Mouse (Mus musculus): Measurements from ENCODE around the gene Cramp1l.
"Not testable (repeated sequence)": the region's sequence is repeated elsewhere in the genome, so short reads cannot be mapped to it uniquely, and the experiment has no call there.

Cramp1l gene

DNA sequence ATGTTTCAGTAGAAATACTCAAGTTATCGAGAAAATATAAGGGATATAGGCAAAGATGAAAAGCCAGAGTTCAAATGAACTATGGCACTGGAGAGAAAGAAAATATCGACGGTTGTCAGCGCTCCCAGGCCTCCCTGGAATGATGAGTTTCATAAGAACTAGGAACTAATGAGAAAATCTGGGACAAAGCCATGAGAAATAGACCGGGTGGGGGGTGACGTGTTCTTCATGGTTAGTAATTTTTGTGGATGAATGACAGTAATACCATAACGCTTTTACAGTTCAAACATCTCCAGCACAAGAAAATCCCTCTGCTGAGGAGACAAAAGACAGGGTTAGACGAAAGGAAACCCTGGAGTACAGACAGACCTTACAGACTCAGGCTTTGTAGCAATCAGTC lies 56.2 kb downstream of the Cramp1l start:
- DNase-seq (ENCODE audit: low spot score), result no peak

GRCm38 (mm10) chr17:24953291-24953690 lies 62.3 kb downstream of the Cramp1l start:
- DNase-seq (ENCODE audit: low spot score), result no peak

DNA sequence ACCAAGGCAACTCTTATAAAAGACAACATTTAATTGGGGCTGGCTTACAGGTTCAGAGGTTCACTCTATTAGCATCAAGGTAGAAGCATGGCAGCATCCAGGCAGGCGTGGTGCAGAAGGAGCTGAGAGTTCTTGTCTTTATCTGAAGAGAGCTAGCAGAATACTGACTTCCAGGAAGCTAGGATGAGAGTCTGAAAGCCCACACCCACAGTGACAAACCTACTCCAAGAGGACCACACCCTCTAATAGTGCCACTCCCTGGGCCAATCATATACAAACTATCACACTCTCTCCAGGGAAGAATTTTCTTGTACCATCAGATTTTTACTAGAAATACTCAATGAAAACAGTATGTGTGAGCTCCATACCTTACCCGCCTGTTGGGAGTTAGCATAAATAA lies 64.9 kb downstream of the Cramp1l start:
- no peak for DNase-seq (ENCODE audit: low spot score)

DNA sequence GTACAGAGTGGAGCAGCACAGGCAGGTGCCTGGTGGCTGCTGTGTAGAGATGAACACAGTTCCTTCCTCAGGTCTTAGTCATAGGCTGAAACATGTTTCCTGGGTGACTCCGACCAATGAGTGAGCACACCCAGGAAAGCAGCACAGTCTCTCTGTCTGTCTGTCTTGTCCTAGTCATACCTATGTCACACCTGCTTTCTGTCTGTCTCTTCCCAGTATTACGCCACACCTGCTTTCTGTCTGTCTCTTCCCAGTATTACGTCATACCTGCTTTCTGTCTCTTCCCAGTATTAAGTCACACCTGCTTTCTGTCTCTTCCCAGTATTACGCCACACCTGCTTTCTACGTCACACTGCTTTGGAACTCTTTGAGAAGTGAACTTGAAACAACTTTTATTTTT lies 67.4 kb downstream of the Cramp1l start:
- no peak for DNase-seq (ENCODE audit: low spot score)

GRCm38 (mm10) chr17:24943589-24943988 lies 72.0 kb downstream of the Cramp1l start:
- DNase-seq (ENCODE audit: low spot score), result not testable (repeated sequence)

DNA sequence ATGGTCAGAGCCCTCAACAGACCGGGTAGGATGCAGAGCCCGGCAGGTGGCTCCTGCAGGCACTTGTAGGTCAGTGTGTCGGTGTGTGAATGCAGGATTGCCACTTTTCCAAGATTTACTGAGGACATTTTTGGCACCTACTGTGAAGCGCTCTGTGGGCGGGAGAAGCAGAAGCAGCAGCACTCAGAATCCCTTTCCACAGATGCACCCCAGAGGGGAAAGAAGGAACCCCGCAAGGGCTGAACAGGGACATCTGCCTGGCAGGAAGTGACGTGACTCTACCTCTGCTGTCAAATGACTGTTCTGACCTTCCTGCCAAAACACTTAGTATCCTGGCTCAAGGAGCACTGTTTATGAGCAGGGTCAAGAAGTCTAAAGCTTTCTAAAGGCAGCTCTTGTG lies 72.6 kb downstream of the Cramp1l start:
- DNase-seq (ENCODE audit: low spot score), result no peak

GRCm38 (mm10) chr17:24942453-24942852 lies 73.1 kb downstream of the Cramp1l start:
- peak; percentile 18 for DNase-seq (ENCODE audit: low spot score)

- DNase-seq (ENCODE audit: low spot score), result no peak
These were observed 78.3 kb downstream of the Cramp1l start for GRCm38 (mm10) chr17:24937266-24937665.

DNA sequence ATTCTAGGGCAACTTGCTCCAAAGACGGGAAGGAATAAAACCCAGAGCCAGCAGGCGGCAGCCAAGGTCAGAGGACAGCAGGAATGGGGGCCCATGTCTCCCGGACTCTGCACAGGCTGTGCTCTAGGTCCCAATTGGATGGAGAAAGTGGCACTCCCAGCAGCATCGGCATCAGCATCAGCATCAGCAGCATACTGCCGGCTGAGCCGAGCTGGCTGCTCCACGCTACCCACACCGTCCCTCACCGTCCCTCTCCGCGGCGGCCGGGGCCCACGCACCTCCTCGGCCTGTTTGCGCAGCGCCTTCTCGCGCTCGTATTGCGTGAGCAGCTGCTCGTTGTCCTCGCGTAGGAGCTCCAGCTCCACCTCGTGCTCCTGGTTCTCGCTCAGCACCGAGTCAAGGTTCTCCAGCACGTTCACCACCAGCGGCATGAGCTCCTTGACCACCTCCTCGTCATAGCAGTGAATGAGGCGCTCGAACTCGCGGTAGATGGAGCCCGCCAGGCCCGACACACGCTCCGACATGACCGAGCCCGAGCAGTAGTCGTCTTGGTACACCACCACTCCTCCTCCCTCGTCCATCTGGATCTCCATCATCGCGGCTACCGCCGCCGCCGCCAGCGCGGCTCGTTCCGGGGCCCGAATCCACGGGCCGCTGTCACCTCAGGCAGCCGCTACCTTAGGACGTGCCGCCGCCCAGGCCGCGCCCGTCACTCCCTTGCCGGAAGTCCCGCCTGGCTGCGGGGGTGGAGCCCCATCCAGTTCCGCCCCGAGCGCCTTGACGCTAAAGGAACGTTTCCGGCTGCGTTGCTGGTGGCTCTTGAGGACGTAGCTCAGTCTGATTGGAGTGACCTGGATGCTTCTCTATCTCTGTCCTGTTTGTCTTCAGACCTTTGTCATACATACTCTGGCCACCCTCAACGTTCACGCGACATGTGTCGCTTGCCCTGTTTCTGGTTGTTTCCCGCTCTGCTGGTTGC lies 79.0 kb downstream of the Cramp1l start, which contains the start of gene Mapk8ip3:
Gene Mapk8ip3, minus strand, starts transcription at position 719 of the 979 bp plus-strand sequence.
- DNase-seq (ENCODE audit: low spot score), result peak; percentile 96

GRCm38 (mm10) chr17:24935666-24936065 lies 79.9 kb downstream of the Cramp1l start:
- DNase-seq (ENCODE audit: low spot score), result no peak

GRCm38 (mm10) chr17:24934926-24935325 lies 80.7 kb downstream of the Cramp1l start:
- no peak for DNase-seq (ENCODE audit: low spot score)

DNA sequence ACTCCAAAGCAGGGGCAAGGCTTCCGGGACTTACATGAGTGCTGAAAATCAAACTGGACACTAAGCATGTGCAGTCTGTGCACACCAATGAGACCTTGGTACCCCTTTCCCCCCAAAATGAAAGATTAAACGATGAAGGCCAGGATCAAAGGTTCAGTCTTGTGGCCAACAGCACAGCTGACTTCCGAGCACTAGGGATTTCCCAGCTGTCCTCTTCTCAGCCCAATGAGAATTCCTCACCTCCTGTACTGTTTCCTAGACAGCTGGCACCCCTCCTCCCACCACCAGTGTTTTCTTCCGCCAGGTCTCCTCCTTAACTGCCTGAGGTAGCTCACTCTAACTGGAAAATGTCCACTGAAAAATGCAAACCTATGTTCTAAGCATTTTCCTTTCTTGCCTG lies 82.4 kb downstream of the Cramp1l start:
- no peak for DNase-seq (ENCODE audit: low spot score)

GRCm38 (mm10) chr17:24932431-24932830 lies 83.2 kb downstream of the Cramp1l start:
- DNase-seq (ENCODE audit: low spot score), result no peak

DNA sequence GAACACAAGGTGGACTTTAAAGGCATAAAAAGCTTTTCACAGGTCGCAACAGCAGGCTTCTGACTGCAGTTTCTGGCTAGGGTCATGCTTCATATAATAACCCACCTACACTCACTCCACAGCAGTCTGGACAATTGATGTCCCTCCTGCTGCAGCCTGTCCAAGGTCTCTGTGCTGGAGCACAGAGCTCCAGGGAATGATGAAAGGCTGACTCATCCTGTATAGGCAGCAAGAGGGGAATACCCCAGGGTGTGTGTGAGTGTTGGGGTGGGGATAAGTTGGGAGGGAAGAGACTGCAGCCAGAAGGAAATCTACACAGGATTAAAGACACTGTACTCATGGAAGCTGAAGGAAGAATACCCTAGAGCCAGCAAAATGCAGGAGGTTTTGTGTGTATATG lies 86.1 kb downstream of the Cramp1l start:
- DNase-seq (ENCODE audit: low spot score), result no peak

DNA sequence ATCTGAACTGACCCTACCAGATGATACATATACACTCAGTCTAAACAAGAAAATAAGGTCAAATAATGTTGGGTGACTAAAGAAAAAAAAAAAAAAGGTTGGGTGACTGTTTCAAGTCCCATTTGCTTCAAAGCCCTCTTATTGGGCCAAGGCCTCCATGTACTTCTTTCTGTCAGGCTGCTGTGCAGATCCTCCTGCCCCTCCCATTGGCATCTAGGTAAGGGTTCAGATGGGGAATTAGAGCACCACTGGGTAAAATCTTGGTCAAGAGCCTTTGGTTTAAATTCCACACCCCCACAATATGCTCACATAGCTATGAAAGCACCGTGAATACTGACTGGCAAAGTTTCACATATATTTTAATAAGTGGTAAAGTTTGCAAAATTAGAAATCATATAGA lies 92.3 kb downstream of the Cramp1l start:
- DNase-seq (ENCODE audit: low spot score), result no peak

GRCm38 (mm10) chr17:24913984-24914383 lies 101.6 kb downstream of the Cramp1l start:
- DNase-seq (ENCODE audit: low spot score), result no peak
